Mouse (Mus musculus): ENCODE measurements around the gene Pdhb.

- TF ChIP-seq E2F4 (IDR thresholded peaks at IDR 0.05; ENCODE audit: borderline replicate concordance, low read depth, low read length) (no peak), CTCF (IDR thresholded peaks at IDR 0.05 in 2 of 3, conservative IDR thresholded peaks at IDR 0.05 in 1 of 3; ENCODE audit: control insufficient read depth in 1 of 3, insufficient read depth in 1 of 3, low read depth in 2 of 3, low read length in 3 of 3, poor library complexity in 1 of 3, severe bottlenecking in 1 of 3) (no peak), NELFE (IDR thresholded peaks at IDR 0.05; ENCODE audit: low read depth, low read length) (no peak), MXI1 (IDR thresholded peaks at IDR 0.05; ENCODE audit: low read depth, low read length) (no peak), POLR2A (IDR thresholded peaks at IDR 0.05; ENCODE audit: control insufficient read depth in 1 of 2, insufficient read depth in 1 of 2, low read depth in 1 of 2, low read length in 2 of 2, poor library complexity in 1 of 2) (no peak), MAFK (IDR thresholded peaks at IDR 0.05; ENCODE audit: borderline replicate concordance, low read depth, low read length) (no peak), CHD1 (IDR thresholded peaks at IDR 0.05; ENCODE audit: low read depth, low read length) (no peak), MAZ (IDR thresholded peaks at IDR 0.05; ENCODE audit: low read depth, low read length) (no peak), MYC (IDR thresholded peaks at IDR 0.05; ENCODE audit: low read depth, low read length) (no peak), SIN3A (IDR thresholded peaks at IDR 0.05; ENCODE audit: low read length) (no peak), JUND (IDR thresholded peaks at IDR 0.05; ENCODE audit: low read depth, low read length) (no peak), EP300 (IDR thresholded peaks at IDR 0.05; ENCODE audit: low read depth in 1 of 2, low read length in 2 of 2) (no peak), MAX (IDR thresholded peaks at IDR 0.05; ENCODE audit: low read length) (no peak), RAD21 (IDR thresholded peaks at IDR 0.05; ENCODE audit: low read depth, low read length) (no peak)
Observed at GRCm38 (mm10) chr14:8191331-8191965, 18.6 kb upstream of the Pdhb start.

Data from MEL (cell line).